Mouse (Mus musculus): ENCODE results near the gene Pcbp3.

Pcbp3 gene

DNA sequence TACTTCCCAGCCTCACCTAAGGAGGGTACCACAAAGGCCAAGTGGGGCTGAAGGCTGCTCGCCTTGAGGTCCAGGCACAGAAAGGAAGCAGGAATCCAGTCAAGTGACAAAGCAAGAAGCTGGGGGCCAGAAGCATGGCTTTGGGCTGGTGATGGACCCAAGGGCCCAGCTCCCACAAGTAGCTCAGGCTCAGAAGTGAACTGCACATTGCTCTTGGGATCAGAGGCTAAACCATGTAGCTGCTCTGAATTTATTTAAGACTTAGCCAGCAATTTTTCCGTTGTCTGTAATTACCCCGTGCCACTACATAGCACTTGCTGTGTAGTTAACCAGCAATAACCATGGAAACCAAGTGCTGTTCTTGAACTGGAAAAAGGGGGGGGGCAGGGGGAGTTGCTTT is 117.3 kb downstream of the Pcbp3 start:
- peak; percentile 9 to 62 for DNase-seq

DNA sequence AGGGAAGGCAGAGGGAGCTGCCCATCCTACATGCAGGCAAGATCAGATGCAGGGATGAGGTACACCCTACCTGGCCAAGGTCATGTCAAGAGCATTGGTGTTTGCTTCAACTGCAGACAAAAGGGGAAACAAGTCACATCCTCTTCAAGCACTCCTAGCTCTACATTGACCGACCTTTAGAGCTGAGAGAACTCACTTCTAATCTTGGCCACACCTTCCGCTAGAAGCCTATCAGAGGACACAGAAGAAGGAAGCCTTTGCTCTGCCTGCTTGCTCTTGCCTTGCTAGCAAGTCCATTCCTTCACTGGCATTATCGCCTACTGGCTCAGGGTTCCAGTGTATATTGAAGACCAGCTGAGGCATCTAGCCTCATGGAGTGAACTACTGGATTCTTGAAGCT is 119.6 kb downstream of the Pcbp3 start:
- DNase-seq, result no peak

DNA sequence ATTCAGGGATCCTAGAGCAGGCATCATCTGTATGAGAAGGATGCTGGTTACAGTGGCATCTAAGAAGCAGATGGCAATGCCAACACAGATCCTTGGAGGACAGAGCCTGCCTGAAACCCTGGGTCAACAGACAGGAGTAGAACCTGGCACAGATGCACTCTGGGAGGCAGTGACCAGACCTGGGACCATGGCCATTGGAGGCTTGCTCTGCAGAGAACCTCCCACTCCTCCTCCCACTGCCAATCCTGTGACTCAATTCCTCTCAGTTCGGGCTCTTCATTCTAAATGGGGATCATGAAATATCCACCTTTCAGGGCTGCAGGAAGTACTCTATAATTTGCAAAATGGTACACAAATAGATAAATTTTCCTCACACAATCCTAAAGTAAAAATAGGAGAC is 120.5 kb downstream of the Pcbp3 start:
- DNase-seq, result no peak

DNA sequence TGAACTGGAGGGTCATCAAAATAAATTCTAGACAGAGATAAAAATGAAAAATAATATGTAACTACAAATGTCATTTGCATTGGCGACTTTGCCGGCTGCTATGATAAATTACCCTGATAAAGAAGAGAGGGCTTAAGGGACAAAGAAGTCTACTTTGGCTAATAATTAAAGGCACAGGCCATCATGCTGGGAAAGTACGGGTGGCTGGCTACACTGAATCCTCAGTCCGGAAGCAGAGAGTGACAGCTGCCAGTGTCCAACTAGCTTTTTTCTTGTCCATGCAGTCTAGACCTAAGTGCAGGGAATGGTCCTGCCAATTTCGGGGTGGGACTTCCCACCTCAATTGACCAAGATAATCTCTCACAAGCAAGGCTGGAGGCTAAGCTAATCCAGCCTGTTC is 121.1 kb downstream of the Pcbp3 start:
- peak in 1 of 2 experiments; percentile 25 for DNase-seq

DNA sequence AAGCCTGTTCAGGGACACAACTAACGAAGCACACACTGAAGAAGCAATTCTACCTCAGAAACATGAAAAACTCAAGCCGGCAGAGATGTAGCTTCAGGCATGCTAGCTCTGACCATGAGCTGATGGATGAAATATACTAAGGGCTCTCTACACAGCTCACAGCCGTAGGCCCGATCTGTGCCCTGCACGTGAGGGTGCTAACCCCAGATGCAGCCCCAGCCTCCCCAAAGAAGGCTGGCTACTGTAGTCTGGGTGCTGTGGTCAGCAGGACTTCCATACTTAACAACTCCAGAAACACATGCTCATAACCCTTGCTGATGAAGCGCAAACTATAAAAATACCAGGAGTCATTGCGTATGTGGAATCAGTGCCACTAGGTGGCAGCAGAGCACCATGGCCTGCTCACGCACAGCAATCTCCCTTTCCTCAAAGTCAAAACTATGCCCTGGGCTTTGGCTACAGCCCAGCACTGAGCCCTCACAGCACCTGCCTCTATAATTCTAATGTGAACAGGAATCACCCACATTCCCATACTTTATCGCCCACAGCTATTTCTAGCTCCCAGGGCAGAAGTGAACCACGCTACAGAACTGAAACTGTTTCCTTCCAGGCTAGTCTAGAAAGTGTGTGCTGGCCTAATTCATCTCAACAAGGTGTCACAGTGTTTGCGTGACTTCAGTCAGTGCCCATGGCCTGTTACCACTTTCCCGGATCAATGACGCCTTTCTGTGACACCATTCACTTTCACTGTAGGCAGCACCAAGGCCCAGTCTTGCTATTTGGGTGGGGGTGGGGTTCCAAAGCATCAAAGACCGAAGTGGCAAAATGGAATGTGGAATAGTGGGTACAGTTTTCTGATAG is 126.0 kb downstream of the Pcbp3 start:
- peak; percentile 87 to 94 for DNase-seq

DNA sequence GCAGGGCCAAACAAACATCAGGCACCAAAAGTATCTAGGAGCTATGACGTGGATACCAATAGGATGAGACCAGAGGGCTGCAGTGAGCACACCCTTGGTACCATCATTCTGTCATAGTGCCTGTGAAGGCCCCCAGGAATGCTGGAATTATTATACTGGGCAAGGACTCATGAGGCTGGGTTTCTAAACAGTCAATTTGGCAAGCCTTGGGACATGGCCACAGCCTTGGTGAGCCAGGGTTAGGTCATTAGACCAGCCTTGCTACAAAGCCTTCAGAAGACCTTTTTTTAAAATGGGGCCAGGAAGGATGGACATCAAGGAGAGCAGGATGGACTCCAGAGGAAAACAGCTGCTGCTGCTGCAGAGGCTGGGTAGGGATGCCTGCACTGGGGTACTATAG is 128.8 kb downstream of the Pcbp3 start:
- DNase-seq, result no peak

DNA sequence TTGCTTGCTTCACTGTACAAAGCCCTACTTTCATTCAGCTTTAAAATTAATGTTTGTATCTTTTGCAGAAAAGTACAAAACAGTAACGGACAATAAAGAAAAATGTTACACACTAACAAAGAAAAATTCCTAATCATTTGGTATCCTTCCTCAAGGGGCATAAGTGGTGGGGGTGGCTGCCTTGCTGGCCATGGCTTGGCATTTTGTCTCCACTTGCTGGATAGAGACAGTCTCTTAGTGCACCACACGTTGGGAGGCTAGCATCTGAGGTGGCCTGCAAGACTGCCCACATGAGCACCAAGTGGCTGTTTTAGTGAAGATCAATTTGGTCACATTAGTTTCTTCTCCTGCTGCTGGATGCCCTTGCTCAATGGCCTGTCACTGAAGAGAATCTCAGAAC is 129.8 kb downstream of the Pcbp3 start:
- no peak for DNase-seq

- no peak for DNase-seq
These were observed 130.5 kb downstream of the Pcbp3 start for GRCm38 (mm10) chr10:76831151-76831550.

GRCm38 (mm10) chr10:76828936-76829335 is 132.8 kb downstream of the Pcbp3 start:
- no peak for DNase-seq

GRCm38 (mm10) chr10:76822698-76823097 is 139.0 kb downstream of the Pcbp3 start:
- DNase-seq, result no peak

DNA sequence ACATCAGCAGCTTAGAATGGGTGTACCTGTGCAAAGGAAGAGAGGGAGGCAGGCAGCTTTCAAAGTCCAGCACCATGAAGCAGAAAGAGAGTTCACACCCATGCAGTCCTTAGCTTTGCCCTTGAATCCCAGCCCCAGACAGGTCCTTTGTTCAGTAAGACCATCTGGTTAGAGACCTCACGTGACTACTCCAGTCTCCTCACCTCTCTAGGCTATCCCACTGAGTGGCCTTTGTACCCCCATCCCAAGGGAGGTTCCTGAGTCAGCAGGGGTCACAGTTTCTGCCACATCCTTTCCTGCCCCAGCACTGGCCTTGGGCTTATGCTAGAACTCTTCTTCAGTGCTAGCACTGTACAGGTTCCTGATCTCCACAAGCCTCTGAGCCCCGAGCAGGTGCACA is 142.4 kb downstream of the Pcbp3 start:
- peak; percentile 58 to 79 for DNase-seq

DNA sequence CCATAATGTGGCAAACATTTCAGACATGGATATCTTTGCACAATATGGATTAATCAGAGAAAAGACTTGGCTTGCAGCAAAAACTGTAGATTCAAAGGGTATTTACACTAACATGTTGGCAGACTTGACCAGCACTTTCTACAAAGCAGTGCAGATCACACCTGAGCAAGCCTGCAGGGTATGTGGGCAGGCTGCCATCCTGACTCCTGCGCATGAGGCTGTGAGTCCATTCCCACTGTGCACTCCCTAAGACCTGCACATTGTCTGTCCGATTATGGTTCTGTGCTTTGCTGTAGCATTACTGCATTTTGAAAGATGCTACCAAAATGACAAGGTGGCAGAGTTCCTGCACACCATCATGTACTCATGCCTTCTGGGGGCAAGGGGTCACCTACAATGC is 143.3 kb downstream of the Pcbp3 start:
- no peak for DNase-seq

DNA sequence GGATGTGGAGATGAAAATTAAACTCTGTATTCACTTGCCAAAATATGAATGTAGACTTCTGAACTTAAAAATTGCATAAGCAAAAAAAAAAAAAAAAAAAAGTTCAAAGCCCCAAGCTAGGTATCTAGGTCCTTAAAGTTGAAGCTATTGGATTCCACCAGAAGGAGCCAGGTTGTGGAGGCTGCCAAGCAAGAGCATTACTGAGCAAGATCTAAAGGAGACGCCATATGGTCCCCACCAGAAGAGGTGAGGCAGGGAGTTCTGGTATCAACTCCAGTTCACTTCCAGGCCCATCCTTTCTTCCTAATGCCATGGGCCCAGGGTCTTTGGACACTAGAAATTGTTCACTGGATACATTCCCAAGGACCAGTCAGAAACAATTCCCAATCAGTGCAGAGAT is 144.8 kb downstream of the Pcbp3 start:
- DNase-seq, result no peak

DNA sequence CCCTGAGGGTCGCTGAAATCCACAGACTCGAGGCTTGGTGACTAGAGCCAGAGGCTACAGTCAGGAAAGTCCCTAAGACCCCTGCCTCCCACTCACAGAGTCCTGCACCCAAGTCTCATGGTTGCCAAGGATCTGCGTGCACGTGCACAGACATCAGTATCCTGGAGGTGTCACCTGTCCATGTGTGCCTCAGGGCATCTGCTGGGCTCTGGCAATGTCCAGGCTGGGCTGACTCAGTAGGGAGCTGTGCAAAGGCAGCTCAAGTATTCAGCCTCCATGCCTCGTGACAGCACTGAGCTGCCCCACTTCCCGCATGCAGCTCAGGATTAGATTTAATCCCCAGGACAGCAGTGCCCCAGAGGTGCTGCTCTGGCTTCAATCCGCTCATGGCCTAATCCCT is 145.3 kb downstream of the Pcbp3 start:
- DNase-seq, result no peak

GRCm38 (mm10) chr10:76815481-76815880 is 146.2 kb downstream of the Pcbp3 start:
- peak in 1 of 2 experiments; percentile 13 for DNase-seq

- DNase-seq, result no peak
These were observed 146.9 kb downstream of the Pcbp3 start for GRCm38 (mm10) chr10:76814811-76815210.

- no peak for DNase-seq
These were observed 151.6 kb downstream of the Pcbp3 start for GRCm38 (mm10) chr10:76809916-76810660.

DNA sequence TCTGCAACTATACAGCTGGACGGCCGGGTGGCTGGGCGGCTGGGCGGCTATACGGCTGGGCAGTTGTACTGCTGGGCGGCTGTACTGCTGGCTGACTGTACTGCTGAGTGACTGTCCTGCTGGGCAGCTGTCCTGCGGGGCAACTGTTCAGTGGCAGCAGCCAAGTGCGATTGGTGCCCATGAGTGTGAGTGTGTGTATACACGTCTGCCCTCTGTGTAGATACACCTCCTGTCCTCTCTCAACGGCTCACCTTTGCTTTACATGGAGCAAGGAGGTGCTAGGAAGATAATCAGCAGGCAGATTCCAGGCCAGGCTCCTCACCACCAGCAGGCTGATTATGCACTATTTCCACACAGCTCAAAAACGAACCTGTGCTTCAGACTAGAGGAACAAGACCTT is 152.2 kb downstream of the Pcbp3 start:
- DNase-seq, result no peak

GRCm38 (mm10) chr10:76808446-76809400 is 153.0 kb downstream of the Pcbp3 start:
- DNase-seq, result no peak

GRCm38 (mm10) chr10:76802500-76802885 is 159.2 kb downstream of the Pcbp3 start:
- no peak for DNase-seq

- DNase-seq, result peak in 1 of 2 experiments; percentile 58
These were observed 159.7 kb downstream of the Pcbp3 start for GRCm38 (mm10) chr10:76801841-76802499.

DNA sequence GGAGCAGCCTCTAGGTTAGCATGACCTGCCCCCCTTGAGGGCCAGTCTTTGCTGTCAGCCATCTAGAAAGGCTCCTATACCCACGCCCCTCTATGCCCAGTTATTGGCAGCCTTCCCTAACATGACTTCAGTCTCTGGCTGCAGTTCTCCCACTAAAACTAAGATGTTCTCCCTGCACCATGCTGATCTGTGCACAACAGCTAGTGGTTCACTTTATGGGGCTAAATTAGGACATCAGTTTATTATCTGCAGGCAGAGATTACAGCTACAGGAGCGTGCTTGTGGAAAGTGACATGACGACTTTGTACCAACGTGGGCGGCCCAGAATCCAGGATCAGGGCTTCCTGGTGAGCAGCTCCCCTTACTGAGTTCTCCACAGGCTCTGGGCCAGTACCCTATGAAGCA is 160.4 kb downstream of the Pcbp3 start:
- DNase-seq, result no peak
